11 mouse cellular contexts compared by ENCODE assay signal in the genomic region with DNA sequence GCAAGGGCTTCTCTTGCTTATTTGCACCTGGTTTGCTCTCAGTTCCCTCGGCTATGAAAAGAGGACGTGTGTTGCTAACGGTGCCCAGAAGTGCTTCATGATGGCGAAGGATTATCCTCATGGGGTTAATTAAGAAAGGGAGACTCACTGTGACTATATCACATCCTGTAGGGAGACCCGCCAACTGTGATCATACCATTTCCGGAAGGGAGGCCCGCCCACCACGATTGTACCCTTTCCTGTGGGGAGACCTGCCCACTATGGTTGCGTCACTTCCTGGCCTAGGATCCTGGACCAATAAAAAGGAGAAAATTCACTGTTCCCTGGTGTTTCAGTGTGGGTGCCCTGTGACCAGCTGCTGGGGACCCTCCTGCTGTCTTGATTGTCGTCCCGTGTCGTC. TPM values are rescaled to one million over a fixed set of nuclear protein-coding genes. Genes with fewer than 3 reads are reported as not detected.
DNase-seq lines count a peak whose midpoint lies in the region; ATAC-seq and TF ChIP-seq lines count a peak whose summit lies in the region.
"Had no signal": no experiment of that assay in that cellular context is flagged by ENCODE, and none has a peak within 500 bp of the region (broad histone marks: within the 10 kb centered on the region; RNA-seq: fewer than 3 reads in every experiment).

No protein-coding gene starts in this region.

- H3K4me3 ChIP-seq in heart, embryonic 10.5 days: no peak overlapping the region
- H3K4me3 ChIP-seq in ES-E14 (ENCODE audit: insufficient read depth in 1 of 2, low read depth in 1 of 2, low read length in 2 of 2, poor library complexity in 1 of 2, severe bottlenecking in 1 of 2): peak overlapping the region; percentile 43 to 51
- no peak overlapping the region for H3K4me3 ChIP-seq in hindbrain, embryonic 14.5 days (replicated peaks; ENCODE audit: low read length)
- H3K4me3 ChIP-seq: hindbrain, embryonic 13.5 days; midbrain, embryonic 10.5 days had no signal

- no peaks in the 10 kb centered on the region for H3K9me3 ChIP-seq in heart, embryonic 10.5 days
- no peaks in the 10 kb centered on the region for H3K9me3 ChIP-seq in ES-E14 (ENCODE audit: control insufficient read depth, insufficient read depth, low read depth, low read length)
- no peaks in the 10 kb centered on the region for H3K9me3 ChIP-seq in hindbrain, embryonic 14.5 days (ENCODE audit: control insufficient read depth, low read length)
- H3K9me3 ChIP-seq: hindbrain, embryonic 13.5 days; midbrain, embryonic 10.5 days had no signal

- intact Hi-C loops in heart, postnatal 25 days (cut with DNase I): no loop called here

- H3K9ac ChIP-seq in ES-E14 (ENCODE audit: insufficient read depth, low read depth, low read length, poor library complexity, severe bottlenecking): peak overlapping the region; percentile 57
- no peak overlapping the region for H3K9ac ChIP-seq in hindbrain, embryonic 14.5 days
- H3K9ac ChIP-seq: hindbrain, embryonic 13.5 days had no signal

- in situ Hi-C loops in ES-E14 (cut with MboI; ENCODE audit: low sequenced_read_pairs in 2 of 2, unreplicated experiment in 2 of 2): no loop called here

- DNase-seq in heart, adult 11 months: peak; percentile 97
- DNase-seq in heart, embryonic 10.5 days (ENCODE audit: low spot score): no peak
- DNase-seq in ES-E14 (ENCODE audit: low read depth, low spot score): no peak
- DNase-seq in heart, postnatal 25 days (ENCODE audit: low spot score): peak; percentile 44
- peak; percentile 68 for DNase-seq in lung, postnatal 14 days
- no peak for DNase-seq in cerebellum, adult 9-11 months
- no peak for DNase-seq in ovary, postnatal 10 days (ENCODE audit: low spot score)
- no peak for DNase-seq in hindbrain, embryonic 14.5 days (ENCODE audit: low spot score)
- DNase-seq: retina, postnatal 1 day had no signal

- no peak overlapping the region for H3K4me2 ChIP-seq in hindbrain, embryonic 14.5 days (replicated peaks)
- H3K4me2 ChIP-seq: hindbrain, embryonic 13.5 days had no signal

- H3K27me3 ChIP-seq in heart, embryonic 10.5 days (ENCODE audit: insufficient read depth, poor library complexity, severe bottlenecking): no peaks in the 10 kb centered on the region
- no peaks in the 10 kb centered on the region for H3K27me3 ChIP-seq in hindbrain, embryonic 14.5 days (ENCODE audit: control insufficient read depth, insufficient read depth, low read length)
- H3K27me3 ChIP-seq: hindbrain, embryonic 13.5 days had no signal

- no peak for ATAC-seq in hindbrain, embryonic 14.5 days (ENCODE audit: low FRiP score)

- no peak overlapping the region for H3K27ac ChIP-seq in heart, embryonic 10.5 days
- H3K27ac ChIP-seq in ES-E14 (ENCODE audit: insufficient read depth, low read depth, low read length, poor library complexity, severe bottlenecking): 0 out of 2 replicates have a peak overlapping the region, but pooled peaks have one; percentile 12
- no peak overlapping the region for H3K27ac ChIP-seq in hindbrain, embryonic 14.5 days
- H3K27ac ChIP-seq: hindbrain, embryonic 13.5 days; midbrain, embryonic 10.5 days had no signal

- WGBS in heart, embryonic 10.5 days: 78% methylated on average over 12 of the region's 12 CpGs
- 82% methylated on average over 12 of the region's 12 CpGs for WGBS in hindbrain, embryonic 14.5 days

- peaks cover 77% of the 10 kb centered on the region for H3K36me3 ChIP-seq in heart, embryonic 10.5 days
- peaks cover 28% of the 10 kb centered on the region; the same call in 1 of the 2 replicates for H3K36me3 ChIP-seq in ES-E14 (ENCODE audit: control insufficient read depth, insufficient read depth, low read length, poor library complexity, severe bottlenecking)
- no peaks in the 10 kb centered on the region for H3K36me3 ChIP-seq in hindbrain, embryonic 14.5 days (replicated peaks; ENCODE audit: control insufficient read depth, insufficient read depth)

- no peaks in the 10 kb centered on the region for H3K4me1 ChIP-seq in heart, embryonic 10.5 days
- peaks cover 12 to 16% of the 10 kb centered on the region in 2 experiments; a peak in 3 of 4 replicates for H3K4me1 ChIP-seq in ES-E14 (ENCODE audit: control insufficient read depth in 2 of 2, insufficient read depth in 2 of 2, low read length in 2 of 2, poor library complexity in 1 of 2)
- H3K4me1 ChIP-seq in hindbrain, embryonic 14.5 days (replicated peaks; ENCODE audit: control insufficient read depth, insufficient read depth, low read length): peaks cover 4% of the 10 kb centered on the region; the same call in 1 of the 2 replicates

TF ChIP-seq in ES-E14, 5 proteins besides CTCF, POLR2A, EP300 and RAD21:
- no peak for TF ChIP-seq ZNF384 (IDR thresholded peaks at IDR 0.05; ENCODE audit: low read depth, low read length)
- TF ChIP-seq MAFK (IDR thresholded peaks at IDR 0.05; ENCODE audit: insufficient read depth, low read depth, low read length): no peak
- TF ChIP-seq CHD2 (IDR thresholded peaks at IDR 0.05; ENCODE audit: low read depth, low read length): no peak
- no peak for TF ChIP-seq HCFC1 (IDR thresholded peaks at IDR 0.05; ENCODE audit: borderline replicate concordance, insufficient read depth, low read length)

RNA-seq across cellular contexts. Expression of a gene that starts 9.3 kb away (rescaled TPM):
- 28.4 and 38.5 TPM in 2 replicates for polyA plus RNA-seq in heart, embryonic 10.5 days (2016; fragmentation: Nextera tagmentation; extraction: Ambion mirVana)
- total RNA-seq in ES-E14 (2012; rRNA removed): 43.4 and 62.0 TPM in 2 replicates
- total RNA-seq in heart, postnatal 25 days (2021): 1 to 10 TPM; 1.4 to 2.1 TPM
- 27.0 and 27.5 TPM in 2 replicates for polyA plus RNA-seq in hindbrain, embryonic 14.5 days (2014; fragmentation: Nextera tagmentation; extraction: Ambion mirVana)

Comparison
In these comparisons a context has a peak if more than half of its experiments do, and no peak if none do; other contexts are left out.
1. DNase-seq: peak in heart, adult 11 months (single experiment), heart, postnatal 25 days (single experiment) and lung, postnatal 14 days (single experiment); none in heart, embryonic 10.5 days (single experiment), ES-E14 (single experiment), cerebellum, adult 9-11 months (single experiment), ovary, postnatal 10 days (single experiment) and hindbrain, embryonic 14.5 days (single experiment).
2. H3K4me3 ChIP-seq: peak in ES-E14 (2 of 2); none in heart, embryonic 10.5 days (single experiment) and hindbrain, embryonic 14.5 days (single experiment).
3. RNA of a gene that starts 9.3 kb away (total RNA-seq): 43.4 to 62.0 TPM in ES-E14; 1.4 to 2.1 TPM in heart, postnatal 25 days; every median in the first group is over 10 times any median in the second.